Mouse (Mus musculus): ENCODE data around the gene Six5.
A peak's percentile ranks its signal among the peaks of the same experiment; 100 is the strongest.

Six5 gene

DNA sequence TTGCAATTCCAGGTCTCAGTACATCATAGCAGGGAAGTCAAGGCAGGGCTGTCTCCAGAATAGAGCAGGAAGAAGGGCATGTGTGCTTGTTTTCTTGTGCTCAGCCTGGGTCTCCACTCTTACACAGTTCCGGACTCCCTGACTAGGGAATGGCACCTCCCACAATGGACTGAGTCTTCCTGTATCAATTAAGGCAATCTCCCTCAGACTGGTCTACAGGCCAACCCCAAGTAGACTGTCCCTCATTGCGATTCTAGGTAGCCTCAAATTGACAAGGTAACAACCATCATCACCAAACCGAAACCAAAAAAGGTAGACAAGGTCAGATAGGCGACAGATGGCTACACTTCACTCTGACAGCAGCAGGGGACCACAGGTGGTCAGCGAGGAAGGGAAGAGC is 19.2 kb upstream of the Six5 start:
- ATAC-seq (ENCODE audit: insufficient number of reproducible peaks, low FRiP score, low TSS enrichment): no peak

DNA sequence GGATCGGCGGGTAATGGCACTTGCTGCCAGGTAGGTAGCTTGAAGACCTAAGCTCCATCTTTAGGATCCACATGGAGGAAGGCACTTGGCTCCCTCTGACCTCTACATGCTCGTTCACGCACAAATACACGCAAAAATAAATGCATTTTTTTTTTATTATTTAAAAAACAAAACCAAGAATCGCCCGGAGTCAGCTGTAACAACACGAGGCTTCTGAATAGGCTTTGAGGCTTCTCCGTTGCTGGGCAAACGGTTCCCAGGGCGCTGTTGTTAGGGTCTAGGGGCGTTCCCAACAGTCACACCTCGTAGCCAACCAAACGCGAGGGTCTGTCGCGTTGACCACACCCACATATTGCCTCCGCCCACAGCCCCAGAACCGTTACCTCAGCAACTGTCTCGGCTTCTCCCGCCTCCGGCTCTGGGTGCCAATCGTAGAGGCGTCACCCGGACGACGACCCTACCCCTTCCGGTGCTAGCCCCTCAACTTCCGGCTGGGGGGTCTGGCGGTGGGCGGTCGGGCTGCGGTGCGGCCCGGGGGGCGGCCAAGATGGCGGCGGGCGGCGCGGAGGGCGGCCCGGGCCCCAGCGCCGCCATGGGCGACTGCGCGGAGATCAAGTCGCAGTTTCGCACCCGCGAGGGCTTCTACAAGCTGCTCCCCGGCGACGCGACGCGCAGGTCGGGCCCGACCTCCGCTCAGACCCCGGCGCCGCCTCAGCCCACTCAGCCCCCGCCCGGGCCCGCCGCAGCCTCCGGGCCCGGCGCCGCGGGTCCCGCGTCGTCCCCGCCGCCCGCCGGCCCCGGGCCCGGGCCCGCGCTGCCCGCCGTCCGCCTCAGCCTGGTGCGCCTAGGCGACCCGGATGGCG is 18.4 kb upstream of the Six5 start, which contains the start of gene Dmwd:
Gene Dmwd (plus strand): TSS at position 505 of the 863 bp plus-strand sequence.
- ATAC-seq (ENCODE audit: insufficient number of reproducible peaks, low FRiP score, low TSS enrichment): peak; percentile 89

DNA sequence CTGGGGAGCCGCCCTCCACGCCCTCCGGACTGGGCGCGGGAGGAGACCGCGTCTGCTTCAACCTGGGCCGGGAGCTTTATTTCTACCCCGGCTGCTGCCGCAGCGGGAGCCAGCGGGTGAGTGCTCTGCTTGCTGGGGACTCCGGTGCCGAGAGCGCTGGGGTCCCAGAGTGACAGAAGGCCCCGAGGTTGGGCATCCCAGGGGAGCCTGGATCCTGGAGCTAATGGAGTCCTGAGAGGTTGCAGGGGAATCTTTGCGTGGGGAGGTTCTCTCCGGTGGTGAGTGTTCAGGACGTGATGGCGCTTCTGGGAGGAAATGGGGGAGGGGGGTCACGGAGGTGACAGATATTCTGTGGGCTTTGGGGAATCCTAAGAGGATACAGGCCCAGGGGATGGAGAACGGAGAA is 17.8 kb upstream of the Six5 start:
- no peak; the same call in 1 of the 2 replicates for ATAC-seq (ENCODE audit: insufficient number of reproducible peaks, low FRiP score, low TSS enrichment)

DNA sequence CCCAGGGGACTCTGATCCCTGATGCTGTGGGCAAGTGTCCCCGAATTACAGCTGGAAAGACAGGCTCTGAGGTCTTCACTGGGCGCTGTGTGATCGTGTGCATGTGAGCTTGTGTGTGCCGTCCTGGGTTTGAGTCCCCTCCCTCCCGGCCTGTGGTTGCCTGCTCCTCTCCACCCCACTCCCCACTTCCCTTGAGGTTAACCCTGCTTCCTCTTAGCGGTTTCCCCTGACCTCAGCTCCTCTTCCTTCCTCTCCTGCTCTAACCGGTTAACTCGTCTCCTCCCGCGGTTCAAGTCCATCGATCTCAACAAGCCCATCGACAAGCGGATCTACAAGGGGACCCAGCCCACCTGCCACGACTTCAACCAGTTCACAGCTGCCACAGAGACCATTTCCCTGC is 16.6 kb upstream of the Six5 start:
- no peak for ATAC-seq (ENCODE audit: insufficient number of reproducible peaks, low FRiP score, low TSS enrichment)

DNA sequence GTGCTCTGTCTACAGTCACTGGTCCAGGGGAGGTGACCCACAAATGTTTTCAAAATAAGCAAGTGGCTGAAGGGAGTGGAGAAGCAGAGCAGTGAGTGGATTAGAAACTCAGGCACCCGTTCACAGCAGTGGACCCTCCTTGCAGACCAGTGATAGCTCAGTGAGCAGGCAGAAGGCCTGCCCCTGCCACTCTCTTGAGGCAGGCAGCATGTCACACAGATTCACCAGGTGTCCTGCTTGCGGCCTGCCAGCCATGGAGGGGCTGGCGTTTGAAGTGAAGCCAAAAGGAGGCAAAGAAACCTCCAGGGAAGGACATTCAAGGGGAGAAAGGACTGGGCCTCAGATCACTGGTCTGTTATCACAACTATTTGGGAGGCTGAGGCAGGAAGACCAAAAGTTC is 15.7 kb upstream of the Six5 start:
- no peak for ATAC-seq (ENCODE audit: insufficient number of reproducible peaks, low FRiP score, low TSS enrichment)

DNA sequence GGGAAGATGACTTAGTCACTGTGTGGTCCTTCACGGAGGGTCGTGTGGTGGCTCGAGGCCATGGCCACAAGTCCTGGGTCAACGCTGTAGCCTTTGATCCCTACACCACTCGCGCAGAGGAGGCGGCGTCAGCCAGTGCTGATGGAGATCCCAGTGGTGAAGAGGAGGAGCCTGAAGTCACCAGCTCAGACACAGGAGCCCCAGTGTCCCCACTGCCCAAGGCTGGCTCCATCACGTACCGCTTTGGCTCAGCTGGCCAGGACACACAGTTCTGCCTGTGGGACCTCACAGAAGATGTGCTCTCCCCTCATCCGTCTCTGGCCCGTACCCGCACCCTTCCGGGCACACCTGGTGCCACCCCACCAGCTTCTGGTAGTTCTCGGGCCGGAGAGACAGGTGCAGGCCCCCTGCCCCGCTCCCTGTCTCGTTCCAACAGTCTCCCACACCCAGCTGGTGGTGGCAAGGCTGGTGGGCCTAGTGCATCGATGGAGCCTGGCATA is 13.9 kb upstream of the Six5 start:
- ATAC-seq (ENCODE audit: insufficient number of reproducible peaks, low FRiP score, low TSS enrichment): no peak

DNA sequence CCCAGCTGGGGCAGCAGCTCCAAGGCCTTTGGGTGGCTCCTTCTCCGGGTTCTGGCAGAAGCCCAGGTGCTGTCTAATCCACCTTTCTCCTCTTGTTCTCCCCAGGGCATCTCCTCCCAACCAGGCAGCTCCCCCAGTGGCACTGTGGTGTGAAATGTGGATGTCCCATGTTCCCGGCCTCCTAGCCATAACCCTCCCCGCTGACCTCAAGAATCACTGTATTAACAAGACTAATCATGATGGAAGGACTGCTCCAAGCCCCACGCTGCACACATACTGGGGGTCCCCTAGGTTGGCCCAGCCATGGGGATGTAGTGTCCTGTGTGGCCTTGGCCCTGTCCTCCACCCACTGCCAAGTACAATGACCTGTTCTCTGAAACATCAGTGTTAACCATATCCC is 12.2 kb upstream of the Six5 start:
- no peak for ATAC-seq (ENCODE audit: insufficient number of reproducible peaks, low FRiP score, low TSS enrichment)

DNA sequence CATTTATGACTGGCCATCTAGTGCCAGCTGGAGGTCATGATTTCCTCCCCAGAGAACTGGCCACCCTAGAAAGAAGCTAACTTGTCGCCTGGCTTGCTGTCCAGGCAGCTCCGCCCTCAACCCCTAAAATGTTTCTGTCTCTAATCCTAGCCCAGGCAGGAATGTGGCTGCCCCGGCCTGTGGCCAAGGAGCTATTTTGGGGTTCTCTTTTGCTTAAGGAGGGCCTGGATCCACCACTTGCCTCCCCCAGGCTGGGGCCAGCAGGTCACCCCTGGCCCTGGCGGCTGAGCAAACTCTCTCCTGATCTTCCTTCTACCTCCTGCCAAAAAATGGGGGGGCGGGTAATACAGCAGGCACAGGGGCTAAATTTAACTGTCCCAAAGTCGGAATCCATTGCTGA is 11.3 kb upstream of the Six5 start:
- ATAC-seq (ENCODE audit: insufficient number of reproducible peaks, low FRiP score, low TSS enrichment): no peak

DNA sequence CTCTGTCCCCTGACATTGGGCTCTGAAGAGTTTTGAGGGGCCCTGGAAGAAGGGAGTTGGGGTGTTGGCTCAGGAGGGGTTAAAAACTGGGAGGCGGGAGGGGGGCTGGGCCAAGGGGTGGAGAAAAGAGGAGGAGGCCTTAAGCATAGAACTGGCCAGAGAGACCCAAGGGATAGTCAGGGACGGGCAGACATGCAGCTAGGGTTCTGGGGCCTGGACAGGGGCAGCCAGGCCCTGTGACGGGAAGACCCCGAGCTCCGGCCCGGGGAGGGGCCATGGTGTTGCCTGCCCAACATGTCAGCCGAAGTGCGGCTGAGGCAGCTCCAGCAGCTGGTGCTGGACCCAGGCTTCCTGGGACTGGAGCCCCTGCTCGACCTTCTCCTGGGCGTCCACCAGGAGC is 10.7 kb upstream of the Six5 start, which contains the start of gene Dmpk:
Gene Dmpk (plus strand): TSS at position 149 of the 400 bp plus-strand sequence.
- ATAC-seq (ENCODE audit: insufficient number of reproducible peaks, low FRiP score, low TSS enrichment): no peak

DNA sequence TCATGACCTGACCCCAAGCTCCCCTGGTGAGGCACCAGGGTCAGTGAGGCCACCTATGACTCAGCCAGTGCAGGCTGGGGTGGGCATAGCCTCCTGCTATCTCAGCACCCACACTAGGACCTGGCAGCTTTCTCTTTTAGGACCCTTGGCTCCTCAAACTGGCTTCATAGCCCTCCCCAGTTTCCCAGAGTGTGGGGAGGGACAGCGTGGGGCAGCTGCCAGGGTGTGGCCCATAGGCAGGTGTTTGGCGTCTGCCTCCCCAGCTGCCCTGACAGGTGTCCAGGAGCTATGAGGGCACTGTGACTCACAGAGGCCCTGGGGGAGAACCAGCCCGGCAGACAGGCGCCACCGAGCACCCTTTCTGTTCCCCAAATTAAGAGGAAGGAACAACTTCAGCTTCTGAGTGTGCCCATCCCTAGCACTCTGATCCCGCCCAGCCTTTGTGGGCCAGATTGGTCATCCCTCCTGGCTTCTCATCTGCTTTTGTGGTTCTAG is 10.1 kb upstream of the Six5 start:
- no peak for ATAC-seq (ENCODE audit: insufficient number of reproducible peaks, low FRiP score, low TSS enrichment)

DNA sequence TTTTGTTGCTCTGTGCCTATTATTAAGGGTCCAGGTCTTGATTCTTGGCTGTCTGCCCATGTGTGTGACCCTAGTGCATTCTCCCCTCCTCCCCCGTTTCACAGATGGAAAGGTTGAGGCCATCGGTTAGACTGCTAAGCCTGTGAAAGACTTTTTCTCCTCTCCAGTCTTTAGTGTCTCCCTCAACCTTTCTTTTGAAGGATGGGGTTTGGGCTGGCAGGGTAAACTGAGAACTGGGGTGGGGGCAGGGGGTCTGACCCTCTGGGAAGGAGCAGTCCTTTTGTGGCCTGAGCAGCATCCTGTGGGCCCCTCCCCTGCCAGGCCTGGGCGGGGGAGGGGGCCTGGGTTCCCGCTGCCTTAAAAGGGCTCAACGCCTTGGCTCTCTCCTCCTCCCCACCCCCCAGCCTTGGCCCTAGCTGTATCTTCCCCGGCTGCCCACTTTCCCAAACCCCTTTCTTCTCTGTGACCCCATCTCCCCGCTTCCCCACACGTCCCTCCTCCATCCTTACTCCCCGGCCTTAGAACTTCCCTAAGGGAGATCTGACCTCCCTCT is 9.4 kb upstream of the Six5 start:
- ATAC-seq (ENCODE audit: insufficient number of reproducible peaks, low FRiP score, low TSS enrichment): no peak

DNA sequence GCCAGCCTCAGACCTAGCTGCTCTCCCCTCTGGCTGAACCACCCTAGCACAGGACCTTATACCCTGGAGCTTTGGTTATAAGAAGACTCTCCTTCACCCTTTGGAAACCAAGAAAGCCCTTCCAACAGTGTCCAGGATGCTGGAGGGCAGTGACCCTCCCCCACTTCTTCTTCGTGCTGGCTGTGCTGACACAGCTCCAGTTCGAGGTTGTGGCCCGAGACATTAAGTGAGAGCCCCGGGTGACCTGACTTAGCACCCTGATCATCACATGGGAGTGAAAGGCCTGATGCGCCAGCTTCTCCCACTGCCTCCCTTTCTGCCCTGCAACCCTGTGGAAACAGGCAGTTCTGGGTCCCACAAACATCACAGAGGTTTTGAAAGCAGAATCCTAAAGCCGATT is 8.9 kb upstream of the Six5 start:
- ATAC-seq (ENCODE audit: insufficient number of reproducible peaks, low FRiP score, low TSS enrichment): no peak

DNA sequence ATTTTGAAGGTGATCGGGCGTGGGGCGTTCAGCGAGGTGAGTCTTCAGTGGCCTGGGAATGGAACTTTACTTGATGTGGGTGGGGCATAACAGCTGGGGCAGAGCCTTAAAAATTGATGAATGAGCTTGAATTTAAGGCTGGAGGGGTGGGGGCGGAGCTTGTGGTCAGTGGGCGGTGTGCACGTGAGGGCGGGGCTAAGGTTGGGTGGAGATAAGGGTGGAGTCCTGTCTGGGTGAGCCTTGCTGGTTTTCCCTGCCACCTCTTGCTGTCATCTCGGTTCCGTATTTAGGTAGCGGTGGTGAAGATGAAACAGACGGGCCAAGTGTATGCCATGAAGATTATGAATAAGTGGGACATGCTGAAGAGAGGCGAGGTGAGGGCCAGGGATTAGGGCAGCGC is 8.4 kb upstream of the Six5 start:
- ATAC-seq (ENCODE audit: insufficient number of reproducible peaks, low FRiP score, low TSS enrichment): no peak

DNA sequence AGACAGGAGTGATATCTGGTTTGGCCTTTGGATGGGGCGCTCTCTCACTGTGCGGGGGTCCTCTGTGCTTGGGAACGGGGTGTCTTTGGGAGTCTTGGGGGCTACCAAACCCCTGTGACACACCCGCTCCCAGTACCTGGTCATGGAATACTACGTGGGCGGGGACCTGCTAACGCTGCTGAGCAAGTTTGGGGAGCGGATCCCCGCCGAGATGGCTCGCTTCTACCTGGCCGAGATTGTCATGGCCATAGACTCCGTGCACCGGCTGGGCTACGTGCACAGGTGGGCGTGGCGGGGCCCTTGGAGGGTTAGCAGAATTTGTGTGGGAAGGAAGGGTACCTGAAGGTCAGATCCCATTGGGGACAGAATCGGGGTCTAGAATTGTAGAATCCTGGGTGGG is 7.6 kb upstream of the Six5 start:
- no peak for ATAC-seq (ENCODE audit: insufficient number of reproducible peaks, low FRiP score, low TSS enrichment)

DNA sequence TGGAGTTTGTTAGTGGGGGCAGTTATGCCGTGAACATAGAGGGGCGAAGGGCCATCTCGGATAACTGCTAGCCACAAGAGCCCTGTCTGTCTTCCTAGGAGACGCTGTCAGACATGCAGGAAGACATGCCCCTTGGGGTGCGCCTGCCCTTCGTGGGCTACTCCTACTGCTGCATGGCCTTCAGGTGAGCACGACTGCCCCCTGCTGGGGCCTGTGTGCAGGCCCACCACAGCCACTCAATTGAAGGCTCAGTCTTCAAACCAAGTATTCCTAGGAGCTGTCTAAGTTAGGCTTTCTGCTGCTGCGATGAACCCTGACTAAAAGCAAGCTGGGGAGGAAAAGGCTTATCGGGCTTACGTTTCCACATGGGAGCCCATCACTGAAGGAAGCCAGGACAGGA is 5.6 kb upstream of the Six5 start:
- no peak for ATAC-seq (ENCODE audit: insufficient number of reproducible peaks, low FRiP score, low TSS enrichment)

DNA sequence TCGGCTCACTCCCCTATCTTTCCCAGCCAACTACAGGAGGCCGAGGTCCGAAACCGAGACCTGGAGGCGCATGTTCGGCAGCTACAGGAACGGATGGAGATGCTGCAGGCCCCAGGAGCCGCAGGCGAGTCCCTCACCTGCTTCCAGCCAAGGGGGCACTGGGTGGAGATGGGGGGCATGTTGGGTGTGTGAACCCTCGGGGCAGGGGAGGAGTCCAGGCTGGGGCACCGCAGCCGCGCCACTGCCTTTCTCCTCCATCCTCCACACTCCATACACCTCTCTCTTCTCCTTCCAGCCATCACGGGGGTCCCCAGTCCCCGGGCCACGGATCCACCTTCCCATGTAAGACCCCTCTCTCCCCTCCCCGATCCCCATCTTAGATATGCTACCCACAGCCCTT is 2.5 kb upstream of the Six5 start:
- no peak for ATAC-seq (ENCODE audit: insufficient number of reproducible peaks, low FRiP score, low TSS enrichment)

DNA sequence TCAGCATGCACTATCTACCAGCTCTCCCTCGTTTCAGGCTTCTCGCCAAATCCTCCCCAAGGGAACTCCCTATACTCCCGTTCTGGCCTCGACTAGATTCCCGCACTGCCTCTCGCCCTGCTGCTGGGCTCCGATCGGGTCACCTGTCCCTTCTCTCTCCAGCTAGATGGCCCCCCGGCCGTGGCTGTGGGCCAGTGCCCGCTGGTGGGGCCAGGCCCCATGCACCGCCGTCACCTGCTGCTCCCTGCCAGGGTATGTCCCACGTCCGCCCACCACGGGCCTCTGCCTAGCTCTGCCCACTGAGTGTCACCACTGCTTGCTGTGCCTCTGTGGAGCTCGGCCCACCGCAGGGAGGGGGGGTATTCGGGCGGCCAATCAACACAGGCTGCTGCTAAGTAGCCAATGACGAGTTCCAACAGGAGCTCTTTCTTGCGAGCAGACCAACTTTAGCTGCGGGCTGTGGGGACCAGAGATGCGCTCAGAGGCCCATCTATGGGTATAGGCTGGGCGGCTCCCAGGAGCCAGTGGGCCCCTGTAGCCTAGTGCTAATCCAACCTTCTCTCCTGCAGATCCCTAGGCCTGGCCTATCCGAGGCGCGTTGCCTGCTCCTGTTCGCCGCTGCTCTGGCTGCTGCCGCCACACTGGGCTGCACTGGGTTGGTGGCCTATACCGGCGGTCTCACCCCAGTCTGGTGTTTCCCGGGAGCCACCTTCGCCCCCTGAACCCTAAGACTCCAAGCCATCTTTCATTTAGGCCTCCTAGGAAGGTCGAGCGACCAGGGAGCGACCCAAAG is 1.8 kb upstream of the Six5 start:
- no peak for ATAC-seq (ENCODE audit: insufficient number of reproducible peaks, low FRiP score, low TSS enrichment)

DNA sequence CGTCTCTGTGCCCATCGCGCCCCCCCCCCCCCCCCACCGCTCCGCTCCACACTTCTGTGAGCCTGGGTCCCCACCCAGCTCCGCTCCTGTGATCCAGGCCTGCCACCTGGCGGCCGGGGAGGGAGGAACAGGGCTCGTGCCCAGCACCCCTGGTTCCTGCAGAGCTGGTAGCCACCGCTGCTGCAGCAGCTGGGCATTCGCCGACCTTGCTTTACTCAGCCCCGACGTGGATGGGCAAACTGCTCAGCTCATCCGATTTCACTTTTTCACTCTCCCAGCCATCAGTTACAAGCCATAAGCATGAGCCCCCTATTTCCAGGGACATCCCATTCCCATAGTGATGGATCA is 1.2 kb upstream of the Six5 start:
- 0 out of 2 replicates have a peak, but pooled peaks have one; percentile 49 for ATAC-seq (ENCODE audit: insufficient number of reproducible peaks, low FRiP score, low TSS enrichment)

DNA sequence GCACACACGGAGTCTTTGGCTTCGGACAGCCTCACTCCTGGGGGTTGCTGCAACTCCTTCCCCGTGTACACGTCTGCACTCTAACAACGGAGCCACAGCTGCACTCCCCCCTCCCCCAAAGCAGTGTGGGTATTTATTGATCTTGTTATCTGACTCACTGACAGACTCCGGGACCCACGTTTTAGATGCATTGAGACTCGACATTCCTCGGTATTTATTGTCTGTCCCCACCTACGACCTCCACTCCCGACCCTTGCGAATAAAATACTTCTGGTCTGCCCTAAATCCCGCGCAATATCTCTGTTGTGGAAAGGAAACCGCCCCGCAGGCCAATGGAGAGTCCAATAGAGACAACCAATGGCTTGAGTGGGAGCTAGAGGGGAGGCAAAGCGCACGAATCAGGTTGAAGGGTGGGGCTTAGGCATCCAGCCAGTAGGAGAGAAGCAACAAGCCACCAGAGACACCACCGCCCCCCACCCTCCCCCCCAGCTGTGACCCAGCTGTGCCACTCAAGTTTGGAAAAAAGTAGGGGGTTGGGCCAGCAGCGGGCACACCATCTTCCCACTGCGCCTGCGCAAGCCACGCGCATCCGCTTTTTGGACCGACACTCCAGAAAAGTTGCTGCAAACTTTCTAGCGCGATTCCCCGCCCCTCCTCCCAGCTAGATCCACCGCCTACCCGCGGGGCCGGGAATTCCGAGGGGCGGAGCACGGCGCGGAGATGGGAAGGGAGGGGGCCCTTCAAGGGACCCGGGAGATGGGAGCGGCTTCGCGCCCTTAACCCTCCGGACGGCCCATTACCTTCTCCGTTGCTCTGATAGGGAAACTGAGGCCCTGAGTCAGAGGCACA is 633 bp upstream of the Six5 start:
- ATAC-seq (ENCODE audit: insufficient number of reproducible peaks, low FRiP score, low TSS enrichment): no peak
